Mouse (Mus musculus) CD4-positive helper T cell, adult 2 months (primary cell): ENCODE results near the gene Pfkp.

ENCODE experiments used
- DNase-seq: peaks from one replicate; pipeline ENCODE4 v3.0.0-alpha.2; 2012; ENCODE audit warnings: low read depth, missing footprints, low spot score

The Pfkp gene

DNA sequence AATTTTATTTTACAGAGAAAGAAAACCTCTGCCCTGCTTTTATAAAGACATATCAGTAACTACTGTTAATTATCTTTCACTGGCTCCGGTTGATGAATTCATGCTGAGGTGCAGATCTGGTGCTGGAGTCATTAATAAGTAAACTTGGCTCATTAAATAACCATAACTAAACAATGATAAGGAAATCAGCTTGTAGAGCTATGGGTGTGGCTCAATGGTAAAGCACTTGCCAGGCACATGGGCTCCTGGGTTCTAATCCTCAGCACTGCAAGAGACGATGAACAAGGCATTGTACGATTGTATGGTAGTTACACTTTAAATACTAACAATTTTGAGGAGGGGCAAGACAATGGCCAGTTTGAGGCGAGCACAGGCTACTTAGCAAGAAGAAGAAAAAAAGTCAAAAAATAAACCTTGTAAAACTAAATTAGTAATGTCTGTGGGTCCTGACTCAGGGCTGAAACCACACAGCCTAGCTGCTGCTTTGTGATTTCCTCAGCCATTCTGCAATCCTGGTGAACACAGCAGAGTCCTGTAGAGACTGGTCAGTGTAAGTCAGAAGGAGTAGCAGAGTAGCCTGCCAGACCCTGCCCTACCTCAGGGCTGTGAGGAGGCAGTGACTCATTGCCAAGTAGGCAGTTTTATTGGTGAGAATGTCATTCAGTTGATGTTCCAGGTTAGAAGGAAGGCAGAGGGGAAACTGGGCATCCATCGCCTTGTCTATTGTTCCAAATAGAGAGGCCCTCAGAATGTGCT lies 34.7 kb downstream of the Pfkp start:
- no peak for DNase-seq

GRCm38 (mm10) chr13:6602786-6603409 lies 45.7 kb downstream of the Pfkp start:
- no peak for DNase-seq

GRCm38 (mm10) chr13:6601676-6602075 lies 46.9 kb downstream of the Pfkp start:
- no peak for DNase-seq

DNA sequence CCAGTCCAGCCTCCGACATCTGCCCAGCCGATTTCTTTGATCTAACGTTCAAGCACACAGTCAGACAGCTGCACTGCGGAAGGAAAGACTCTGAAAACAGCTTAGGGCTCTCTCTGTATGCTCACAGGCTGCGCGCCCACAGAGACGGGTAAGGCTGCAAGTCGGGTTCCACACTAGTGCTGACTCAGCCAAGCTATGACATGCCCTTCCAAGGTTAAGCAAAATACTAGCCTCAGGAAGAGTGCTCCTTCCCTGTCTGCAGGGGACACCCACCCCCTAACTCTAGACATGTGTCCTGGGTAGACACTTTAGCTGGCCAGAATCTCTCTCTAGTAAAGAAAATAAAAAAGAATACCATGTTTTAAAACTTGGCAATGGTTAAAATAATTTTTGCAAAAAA lies 48.0 kb downstream of the Pfkp start:
- DNase-seq: no peak

DNA sequence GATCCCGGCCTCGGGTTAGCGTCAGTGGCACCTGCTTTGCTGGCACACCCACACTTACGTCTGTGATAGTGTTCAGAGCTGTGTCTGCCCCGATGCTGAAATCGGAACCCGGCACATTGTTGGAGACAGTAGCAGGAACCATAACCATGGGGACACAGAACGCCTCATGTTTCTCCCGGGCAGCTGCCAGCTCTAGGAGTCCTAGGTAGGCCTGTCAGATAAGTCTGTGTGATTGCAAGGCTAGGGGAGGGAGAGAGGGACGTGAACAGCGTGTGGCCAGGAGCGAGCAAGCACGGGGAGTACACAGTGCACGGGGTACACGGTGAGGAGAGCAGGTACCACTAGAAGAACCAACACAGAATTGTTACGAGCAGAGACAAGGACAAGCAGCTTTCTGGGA lies 50.8 kb downstream of the Pfkp start:
- no peak for DNase-seq

DNA sequence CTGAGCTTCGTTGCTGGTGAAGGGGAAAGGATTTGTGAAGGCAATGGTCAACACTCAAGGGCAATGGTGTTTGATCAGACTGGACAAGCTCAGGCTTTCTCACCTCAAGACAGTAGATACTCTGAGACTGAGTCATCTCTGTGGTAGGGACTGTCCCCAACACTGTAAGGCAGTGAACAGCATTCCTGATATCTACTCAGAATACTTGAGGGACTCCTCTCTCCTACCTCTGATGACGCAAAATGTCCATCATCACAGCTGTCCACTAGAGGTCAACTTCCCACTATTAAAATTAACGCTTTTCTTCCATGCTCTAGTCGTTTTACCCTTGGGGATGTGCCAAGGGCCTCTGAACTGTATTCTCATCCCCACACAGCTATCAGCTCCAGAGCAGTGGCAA lies 53.2 kb downstream of the Pfkp start:
- no peak for DNase-seq

DNA sequence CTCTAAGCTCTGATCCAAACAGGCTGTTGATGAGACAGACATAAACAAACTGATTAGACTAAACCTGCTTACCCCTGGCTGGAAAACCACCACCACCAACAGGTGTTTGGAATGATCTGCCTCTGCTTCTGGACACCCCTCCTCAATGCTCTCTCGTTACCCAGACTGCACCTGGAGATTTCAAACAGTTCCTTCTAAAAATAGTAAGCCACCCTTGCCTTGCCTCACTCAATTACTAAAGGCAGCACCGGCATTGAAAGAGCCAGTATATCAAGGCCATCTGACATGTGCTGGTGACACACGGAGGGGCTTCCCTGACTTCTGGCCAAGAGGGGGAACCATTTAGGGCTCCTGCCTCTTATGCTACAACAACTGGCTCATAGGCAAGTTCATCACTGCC lies 57.7 kb downstream of the Pfkp start:
- no peak for DNase-seq

- DNase-seq: no peak
These were observed 62.6 kb downstream of the Pfkp start for GRCm38 (mm10) chr13:6586009-6586408.

DNA sequence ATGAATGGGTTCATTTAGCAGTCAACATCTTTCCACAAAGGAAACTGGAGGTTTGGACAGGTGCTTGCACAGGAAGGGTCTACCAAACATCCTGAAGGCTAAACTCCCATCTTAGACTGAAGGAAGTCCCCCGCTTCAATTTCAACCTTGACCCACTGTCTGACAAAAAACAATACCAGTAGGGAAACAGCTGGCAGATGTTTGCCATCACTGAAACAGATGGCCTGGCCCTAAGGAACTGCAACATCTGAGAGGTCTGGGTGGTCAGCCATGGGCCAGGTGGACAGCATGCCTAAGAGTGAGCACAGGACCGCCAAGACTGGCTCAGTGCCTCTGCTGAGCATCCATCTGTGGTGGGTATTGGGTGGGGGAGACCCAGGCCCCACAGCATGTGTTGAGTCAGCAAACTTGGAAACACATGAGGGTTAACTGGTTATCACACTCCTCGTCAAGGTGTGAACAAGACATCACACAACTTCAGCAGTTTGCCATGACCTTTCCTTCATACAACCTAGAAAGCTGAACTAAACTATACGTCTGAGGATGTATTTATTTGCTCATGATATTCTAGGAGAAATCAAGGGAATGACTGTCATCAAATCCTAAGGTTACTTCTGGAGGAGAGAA lies 65.0 kb downstream of the Pfkp start:
- DNase-seq: no peak

- DNase-seq: peak; percentile 8
These were observed 72.6 kb downstream of the Pfkp start for GRCm38 (mm10) chr13:6575920-6576509.

DNA sequence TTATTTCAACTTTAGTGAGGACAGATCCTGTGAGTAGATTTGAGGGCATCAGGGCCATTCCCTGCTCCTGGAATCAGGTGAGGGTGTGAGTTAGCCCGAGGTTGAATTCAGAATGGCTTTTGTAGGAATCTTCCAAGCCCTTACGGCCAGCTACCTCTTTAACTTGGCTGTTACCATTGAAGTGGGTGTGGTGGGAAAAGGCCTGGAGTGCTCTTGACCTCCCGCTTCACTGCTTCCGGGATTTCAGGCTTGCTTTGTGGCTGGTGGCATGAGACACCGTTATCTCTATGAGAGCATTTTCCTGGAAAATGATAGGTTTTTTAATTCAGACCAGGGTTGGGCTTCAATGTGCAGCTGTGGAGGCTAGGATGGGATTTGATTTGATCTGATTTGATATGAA lies 83.0 kb downstream of the Pfkp start:
- DNase-seq: no peak

DNA sequence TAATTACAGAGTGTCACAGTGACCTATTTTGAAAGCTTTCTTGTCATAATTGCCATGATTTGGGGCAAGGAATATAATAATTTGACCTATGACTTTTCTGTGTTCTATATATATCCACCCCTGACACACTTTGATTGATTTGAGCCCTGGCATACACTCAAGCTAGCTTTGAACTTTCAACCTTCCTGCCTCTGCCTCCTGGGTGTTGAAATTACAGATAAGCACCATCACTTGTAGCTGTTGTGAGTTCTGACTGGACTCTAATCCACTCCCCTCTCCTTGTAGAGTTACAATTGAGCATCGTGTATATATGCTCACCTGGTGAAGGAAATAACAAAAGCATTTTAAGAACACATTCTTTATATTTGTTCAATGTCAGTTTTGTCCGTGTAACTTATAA lies 86.2 kb downstream of the Pfkp start:
- DNase-seq: no peak

DNA sequence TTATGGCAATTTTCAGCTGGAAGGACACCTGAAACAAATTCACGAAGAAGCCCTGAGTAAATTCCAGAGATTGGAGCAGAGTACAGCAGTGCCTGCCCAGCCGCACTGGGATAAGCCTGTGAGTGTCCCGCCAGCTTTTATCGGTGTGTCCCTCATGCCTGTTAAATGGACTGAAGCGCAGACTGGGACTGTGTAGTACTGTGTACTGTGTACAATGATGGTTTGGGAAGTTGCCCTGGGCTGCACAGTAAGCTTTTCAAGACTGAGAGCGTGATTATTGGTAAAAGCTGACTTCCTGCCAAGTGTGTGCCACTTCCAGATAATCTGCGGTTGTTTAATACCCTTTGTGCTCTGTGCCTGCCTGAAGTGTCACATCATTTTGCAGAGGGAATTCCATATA lies 90.8 kb downstream of the Pfkp start:
- no peak for DNase-seq

- no peak for DNase-seq
These were observed 92.9 kb downstream of the Pfkp start for GRCm38 (mm10) chr13:6555656-6556055.

GRCm38 (mm10) chr13:6553708-6554107 lies 94.9 kb downstream of the Pfkp start:
- DNase-seq: no peak

DNA sequence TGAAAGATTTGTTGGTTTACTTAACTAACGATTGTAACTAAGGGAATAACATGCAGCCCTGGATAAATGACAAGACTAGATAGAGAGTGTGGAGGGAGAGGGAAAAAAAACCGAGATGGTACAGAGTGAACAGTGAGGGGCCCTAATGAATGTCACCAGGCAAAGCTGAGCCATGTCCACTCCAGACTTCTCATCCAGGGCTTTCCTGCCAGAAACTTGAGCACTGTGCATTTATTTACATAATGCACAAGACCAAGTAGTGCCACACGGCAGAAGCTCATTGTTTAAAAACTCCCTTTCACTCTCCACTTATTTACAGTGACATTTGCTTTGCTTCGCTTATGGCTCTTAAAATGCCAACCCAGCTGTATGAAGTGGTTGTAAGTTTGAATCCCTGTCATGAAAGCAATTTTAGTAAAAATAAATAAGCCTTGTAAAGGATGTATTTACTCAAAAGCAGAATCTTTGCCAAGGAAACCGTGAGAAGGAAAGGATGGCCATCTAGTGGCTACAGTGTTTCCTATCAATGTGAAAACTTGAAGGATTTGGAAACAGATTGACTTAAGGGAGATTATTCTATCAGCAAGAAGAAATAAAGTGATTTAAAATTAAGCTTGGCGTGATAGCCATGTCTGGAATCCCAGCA lies 113.2 kb downstream of the Pfkp start:
- DNase-seq: no peak

DNA sequence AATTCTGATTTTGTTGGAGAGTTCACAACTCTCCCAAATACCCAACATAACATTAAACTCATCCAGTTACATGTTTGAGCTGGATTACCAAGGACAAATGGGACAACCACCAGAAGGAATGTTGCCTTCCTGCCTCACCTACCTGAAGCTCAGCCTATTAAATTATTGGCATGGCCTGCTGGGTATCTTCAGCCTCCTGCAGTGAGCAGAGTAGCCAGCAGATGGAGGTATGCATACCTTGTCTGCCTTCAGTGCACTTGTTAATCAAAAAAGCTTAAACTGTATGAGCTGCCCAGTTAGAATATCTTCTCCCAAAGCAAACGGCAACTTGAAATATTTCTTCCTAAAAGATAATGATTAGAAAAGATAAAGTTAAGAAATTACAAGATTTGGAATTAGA lies 115.9 kb downstream of the Pfkp start:
- DNase-seq: peak; percentile 30
